Mouse (Mus musculus): ENCODE results near the gene Adcy7. TPM values are rescaled to one million over a fixed set of nuclear protein-coding genes. Genes with fewer than 3 reads are reported as not detected.

Gene Adcy7
- total and polyA plus RNA-seq, 2 experiments from 2014 or later, result 4.0 to 9.4 TPM

- H3K4me1 ChIP-seq (ENCODE audit: insufficient read depth), result no peaks in the 10 kb centered on the region
- no peak overlapping the region for H3K9ac ChIP-seq
- no peaks in the 10 kb centered on the region for H3K27me3 ChIP-seq (ENCODE audit: insufficient read depth, low read length)
- H3K36me3 ChIP-seq (ENCODE audit: insufficient read depth), result no peaks in the 10 kb centered on the region
- WGBS, result 84% methylated on average over 5 of the region's 5 CpGs
- ATAC-seq, result no peak
- DNase-seq, result no peak
- no peaks in the 10 kb centered on the region for H3K9me3 ChIP-seq (ENCODE audit: low read length)
- no peak overlapping the region for H3K27ac ChIP-seq (ENCODE audit: low read depth, low read length)
- H3K4me3 ChIP-seq (ENCODE audit: low read depth, low read length), result no peak overlapping the region
- no peak for TF ChIP-seq CTCF (IDR thresholded peaks at IDR 0.05; ENCODE audit: low read depth)
- no peak overlapping the region for H3K4me2 ChIP-seq (ENCODE audit: low read depth)
These were observed 32.9 kb upstream of the Adcy7 start for GRCm38 (mm10) chr8:88239277-88239676.

- Histone ChIP-seq H3K36me3 (ENCODE audit: insufficient read depth) (peaks cover 12% of the 10 kb centered on the region; the same call in 1 of the 2 replicates), H3K4me1 (ENCODE audit: insufficient read depth) (no peaks in the 10 kb centered on the region), H3K9me3 (ENCODE audit: low read length) (no peaks in the 10 kb centered on the region), H3K4me3 (ENCODE audit: low read depth, low read length) (no peak overlapping the region), H3K27ac (ENCODE audit: low read depth, low read length) (no peak overlapping the region), H3K27me3 (ENCODE audit: insufficient read depth, low read length) (no peaks in the 10 kb centered on the region), H3K9ac (no peak overlapping the region), H3K4me2 (ENCODE audit: low read depth) (no peak overlapping the region)
- TF ChIP-seq CTCF (IDR thresholded peaks at IDR 0.05; ENCODE audit: low read depth), result no peak
- ATAC-seq (no peak), DNase-seq (no peak)
- WGBS, result 92% methylated on average over 4 of the region's 4 CpGs
These were observed 30.3 kb upstream of the Adcy7 start for GRCm38 (mm10) chr8:88241871-88242270.

- TF ChIP-seq CTCF (IDR thresholded peaks at IDR 0.05; ENCODE audit: low read depth), result peak; percentile 81
- DNase-seq (peak; percentile 49), ATAC-seq (peak; percentile 71)
- no peak overlapping the region for H3K27ac ChIP-seq (ENCODE audit: low read depth, low read length)
- H3K4me2 ChIP-seq (ENCODE audit: low read depth), result no peak overlapping the region
- H3K4me1 ChIP-seq (ENCODE audit: insufficient read depth), result no peaks in the 10 kb centered on the region
- H3K27me3 ChIP-seq (ENCODE audit: insufficient read depth, low read length), result no peaks in the 10 kb centered on the region
- H3K36me3 ChIP-seq (ENCODE audit: insufficient read depth), result peaks cover 12% of the 10 kb centered on the region; the same call in 1 of the 2 replicates
- no peaks in the 10 kb centered on the region for H3K9me3 ChIP-seq (ENCODE audit: low read length)
- H3K4me3 ChIP-seq (ENCODE audit: low read depth, low read length), result no peak overlapping the region
- 79% methylated on average over 4 of the region's 4 CpGs for WGBS
- no peak overlapping the region for H3K9ac ChIP-seq
These were observed 27.9 kb upstream of the Adcy7 start for GRCm38 (mm10) chr8:88244298-88244697.

GRCm38 (mm10) chr8:88252791-88253190 lies 19.4 kb upstream of the Adcy7 start:
- no peak overlapping the region for H3K27ac ChIP-seq (ENCODE audit: low read depth, low read length)
- no peaks in the 10 kb centered on the region for H3K4me1 ChIP-seq (ENCODE audit: insufficient read depth)
- TF ChIP-seq CTCF (IDR thresholded peaks at IDR 0.05; ENCODE audit: low read depth), result peak; percentile 55
- H3K36me3 ChIP-seq (ENCODE audit: insufficient read depth), result peaks cover 32% of the 10 kb centered on the region
- no peaks in the 10 kb centered on the region for H3K27me3 ChIP-seq (ENCODE audit: insufficient read depth, low read length)
- no peak for ATAC-seq
- H3K4me3 ChIP-seq (ENCODE audit: low read depth, low read length), result no peak overlapping the region
- no peaks in the 10 kb centered on the region for H3K9me3 ChIP-seq (ENCODE audit: low read length)
- H3K9ac ChIP-seq, result no peak overlapping the region
- no peak for DNase-seq
- no peak overlapping the region for H3K4me2 ChIP-seq (ENCODE audit: low read depth)
- 79% methylated on average over 3 of the region's 3 CpGs for WGBS

- Histone ChIP-seq H3K4me3 (ENCODE audit: low read depth, low read length) (no peak overlapping the region), H3K9me3 (ENCODE audit: low read length) (no peaks in the 10 kb centered on the region), H3K27me3 (ENCODE audit: insufficient read depth, low read length) (no peaks in the 10 kb centered on the region), H3K27ac (ENCODE audit: low read depth, low read length) (no peak overlapping the region), H3K36me3 (ENCODE audit: insufficient read depth) (peaks cover 29% of the 10 kb centered on the region), H3K4me2 (ENCODE audit: low read depth) (no peak overlapping the region), H3K4me1 (ENCODE audit: insufficient read depth) (no peaks in the 10 kb centered on the region), H3K9ac (no peak overlapping the region)
- WGBS, result 88% methylated on average over 7 of the region's 7 CpGs
- DNase-seq (no peak), ATAC-seq (no peak)
- no peak for TF ChIP-seq CTCF (IDR thresholded peaks at IDR 0.05; ENCODE audit: low read depth)
These were observed 17.2 kb upstream of the Adcy7 start for GRCm38 (mm10) chr8:88254957-88255356.

GRCm38 (mm10) chr8:88258024-88258423 lies 14.2 kb upstream of the Adcy7 start:
- WGBS, result 54% methylated on average over 6 of the region's 6 CpGs
- no peak for ATAC-seq
- H3K27ac ChIP-seq (ENCODE audit: low read depth, low read length), result no peak overlapping the region

GRCm38 (mm10) chr8:88258544-88258943 lies 13.7 kb upstream of the Adcy7 start:
- Histone ChIP-seq H3K36me3 (ENCODE audit: insufficient read depth) (peaks cover 17% of the 10 kb centered on the region; the same call in 1 of the 2 replicates), H3K9ac (no peak overlapping the region), H3K27me3 (ENCODE audit: insufficient read depth, low read length) (no peaks in the 10 kb centered on the region), H3K9me3 (ENCODE audit: low read length) (no peaks in the 10 kb centered on the region), H3K27ac (ENCODE audit: low read depth, low read length) (no peak overlapping the region), H3K4me1 (ENCODE audit: insufficient read depth) (no peaks in the 10 kb centered on the region), H3K4me3 (ENCODE audit: low read depth, low read length) (no peak overlapping the region), H3K4me2 (ENCODE audit: low read depth) (no peak overlapping the region)
- 70% methylated on average over 11 of the region's 11 CpGs for WGBS
- DNase-seq (no peak), ATAC-seq (no peak)
- TF ChIP-seq CTCF (IDR thresholded peaks at IDR 0.05; ENCODE audit: low read depth), result no peak

More at GRCm38 (mm10) chr8:88258024-88258423, 14.2 kb upstream of the Adcy7 start:
- H3K4me3 ChIP-seq (ENCODE audit: low read depth, low read length), result no peak overlapping the region
- no peaks in the 10 kb centered on the region for H3K4me1 ChIP-seq (ENCODE audit: insufficient read depth)
- H3K27me3 ChIP-seq (ENCODE audit: insufficient read depth, low read length), result no peaks in the 10 kb centered on the region
- peaks cover 19% of the 10 kb centered on the region; the same call in 1 of the 2 replicates for H3K36me3 ChIP-seq (ENCODE audit: insufficient read depth)
- no peak overlapping the region for H3K4me2 ChIP-seq (ENCODE audit: low read depth)
- DNase-seq, result no peak
- no peaks in the 10 kb centered on the region for H3K9me3 ChIP-seq (ENCODE audit: low read length)
- no peak overlapping the region for H3K9ac ChIP-seq
- TF ChIP-seq CTCF (IDR thresholded peaks at IDR 0.05; ENCODE audit: low read depth), result no peak
